Comparison of ENCODE assay signal across 19 mouse cellular contexts in genomic region chr16:20676702-20677101, GRCm38 (mm10). TPM values are rescaled to one million over a fixed set of nuclear protein-coding genes. Genes with fewer than 3 reads are reported as not detected.
DNase-seq lines count a peak whose midpoint lies in the region; ATAC-seq and TF ChIP-seq lines count a peak whose summit lies in the region.
"Had no signal": no experiment of that assay in that cellular context is flagged by ENCODE, and none has a peak within 500 bp of the region (broad histone marks: within the 10 kb centered on the region; RNA-seq: fewer than 3 reads in every experiment).

No protein-coding gene starts in this region.

- 86% methylated on average over 4 of the region's 4 CpGs for WGBS in forebrain, postnatal 0 days
- whole genome bisulfite sequencing in forebrain, embryonic 11.5 days: 85% methylated on average over 4 of the region's 4 CpGs
- WGBS in lung, embryonic 14.5 days: 73% methylated on average over 4 of the region's 4 CpGs

- ATAC-seq in forebrain, postnatal 0 days: no peak
- no peak for ATAC-seq in forebrain, embryonic 11.5 days (replicated peaks; ENCODE audit: low FRiP score)
- no peak for ATAC-seq in lung, embryonic 14.5 days (ENCODE audit: insufficient read depth)
- ATAC-seq: intestine, embryonic 15.5 days had no signal

- no peaks in the 10 kb centered on the region for H3K9me3 ChIP-seq in forebrain, postnatal 0 days (ENCODE audit: low read length)
- H3K9me3 ChIP-seq in forebrain, embryonic 11.5 days (ENCODE audit: control insufficient read depth, low read length): no peaks in the 10 kb centered on the region
- H3K9me3 ChIP-seq in lung, embryonic 14.5 days (ENCODE audit: low read depth, low read length): no peaks in the 10 kb centered on the region
- H3K9me3 ChIP-seq: embryonic facial prominence, embryonic 12.5 days; heart, embryonic 12.5 days; hindbrain, embryonic 13.5 days; intestine, embryonic 15.5 days had no signal

- peaks cover 9% of the 10 kb centered on the region; the same call in 1 of the 2 replicates for H3K4me1 ChIP-seq in forebrain, postnatal 0 days (ENCODE audit: insufficient read depth)
- peaks cover 8% of the 10 kb centered on the region for H3K4me1 ChIP-seq in forebrain, embryonic 11.5 days (replicated peaks; ENCODE audit: control insufficient read depth, insufficient read depth, low read length)
- H3K4me1 ChIP-seq in lung, embryonic 14.5 days (ENCODE audit: insufficient read depth): peaks cover 3% of the 10 kb centered on the region; the same call in 1 of the 2 replicates

- no peak overlapping the region for H3K4me2 ChIP-seq in forebrain, postnatal 0 days (ENCODE audit: low read depth)
- no peak overlapping the region for H3K4me2 ChIP-seq in forebrain, embryonic 11.5 days (ENCODE audit: low read depth, low read length, severe bottlenecking)
- no peak overlapping the region for H3K4me2 ChIP-seq in lung, embryonic 14.5 days
- H3K4me2 ChIP-seq: embryonic facial prominence, embryonic 12.5 days; heart, embryonic 12.5 days; hindbrain, embryonic 13.5 days; intestine, embryonic 15.5 days had no signal

- H3K27me3 ChIP-seq in forebrain, postnatal 0 days (ENCODE audit: insufficient read depth, low read length): no peaks in the 10 kb centered on the region
- no peaks in the 10 kb centered on the region for H3K27me3 ChIP-seq in forebrain, embryonic 11.5 days (ENCODE audit: control insufficient read depth, insufficient read depth, low read length)
- no peaks in the 10 kb centered on the region for H3K27me3 ChIP-seq in lung, embryonic 14.5 days (ENCODE audit: insufficient read depth, low read length)
- H3K27me3 ChIP-seq: embryonic facial prominence, embryonic 12.5 days; heart, embryonic 12.5 days; hindbrain, embryonic 13.5 days; intestine, embryonic 15.5 days had no signal

- H3K4me3 ChIP-seq in forebrain, postnatal 0 days (ENCODE audit: low read depth, low read length): no peak overlapping the region
- no peak overlapping the region for H3K4me3 ChIP-seq in forebrain, embryonic 11.5 days (ENCODE audit: low read depth, low read length)
- no peak overlapping the region for H3K4me3 ChIP-seq in lung, embryonic 14.5 days (ENCODE audit: low read depth, low read length)
- H3K4me3 ChIP-seq: embryonic facial prominence, embryonic 12.5 days; heart, embryonic 12.5 days; hindbrain, embryonic 13.5 days; intestine, embryonic 15.5 days had no signal

- peaks cover 69% of the 10 kb centered on the region for H3K36me3 ChIP-seq in forebrain, postnatal 0 days (ENCODE audit: insufficient read depth)
- H3K36me3 ChIP-seq in forebrain, embryonic 11.5 days (ENCODE audit: control insufficient read depth, insufficient read depth, low read length): peaks cover 28% of the 10 kb centered on the region
- peaks cover 72% of the 10 kb centered on the region for H3K36me3 ChIP-seq in lung, embryonic 14.5 days (ENCODE audit: insufficient read depth)

- H3K27ac ChIP-seq in forebrain, postnatal 0 days (ENCODE audit: low read depth, low read length): no peak overlapping the region
- H3K27ac ChIP-seq in forebrain, embryonic 11.5 days (ENCODE audit: low read depth, low read length): no peak overlapping the region
- no peak overlapping the region for H3K27ac ChIP-seq in lung, embryonic 14.5 days (ENCODE audit: low read depth)
- H3K27ac ChIP-seq: embryonic facial prominence, embryonic 12.5 days; hindbrain, embryonic 13.5 days; intestine, embryonic 15.5 days had no signal

- TF ChIP-seq CTCF in forebrain, postnatal 0 days (IDR thresholded peaks at IDR 0.05; ENCODE audit: low read depth): peak; percentile 41
- TF ChIP-seq CTCF in lung, embryonic 14.5 days (IDR thresholded peaks at IDR 0.05; ENCODE audit: low read depth): no peak; the same call in 1 of the 2 replicates

- H3K9ac ChIP-seq in forebrain, postnatal 0 days: no peak overlapping the region
- no peak overlapping the region for H3K9ac ChIP-seq in forebrain, embryonic 11.5 days (ENCODE audit: low read length)
- no peak overlapping the region for H3K9ac ChIP-seq in lung, embryonic 14.5 days
- H3K9ac ChIP-seq: embryonic facial prominence, embryonic 12.5 days; heart, embryonic 12.5 days; hindbrain, embryonic 13.5 days; intestine, embryonic 15.5 days had no signal

- peak; percentile 14 for DNase-seq in forebrain, postnatal 0 days
- DNase-seq in forebrain, embryonic 11.5 days (ENCODE audit: low spot score): no peak
- DNase-seq in lung, embryonic 14.5 days: peak; percentile 45
- DNase-seq in lung, adult 18-20 months: no peak
- peak; percentile 48 for DNase-seq in 416B (ENCODE audit: low read depth)
- peak; percentile 36 for DNase-seq in ZHBTc4 (ENCODE audit: low read depth, low spot score)
- DNase-seq in thymus, adult 18-20 months: no peak
- no peak for DNase-seq in heart, adult 18-20 months
- DNase-seq: cerebellum, adult 2 months; cerebellum, postnatal 36 days; heart, postnatal 14 days; left cerebral cortex, postnatal 4 days; right cerebral cortex, postnatal 4 days had no signal

RNA-seq across cellular contexts. Expression of gene Eif4g1, which starts 8.6 kb away (rescaled TPM):
- total RNA-seq in forebrain, postnatal 0 days (2014; rRNA removed): 223 and 282 TPM in 2 replicates
- 89.8 and 111 TPM in 2 replicates for polyA plus RNA-seq in forebrain, postnatal 0 days (2015; fragmentation: Nextera tagmentation; extraction: Ambion mirVana)
- polyA plus RNA-seq in forebrain, embryonic 11.5 days (2014; fragmentation: Nextera tagmentation; extraction: Ambion mirVana): 186 and 187 TPM in 2 replicates
- 176 and 191 TPM in 2 replicates for polyA plus RNA-seq in lung, embryonic 14.5 days (2014; fragmentation: Nextera tagmentation; extraction: Ambion mirVana)
- total RNA-seq in heart, adult 18-20 months (2021): 100 to 1,000 TPM; 403 to 412 TPM

RNA-seq across cellular contexts. Expression of gene Fam131a, which starts 16.3 kb away (rescaled TPM):
- 169 and 200 TPM in 2 replicates for total RNA-seq in forebrain, postnatal 0 days (2014; rRNA removed)
- 81.6 and 89.9 TPM in 2 replicates for polyA plus RNA-seq in forebrain, postnatal 0 days (2015; fragmentation: Nextera tagmentation; extraction: Ambion mirVana)
- polyA plus RNA-seq in forebrain, embryonic 11.5 days (2014; fragmentation: Nextera tagmentation; extraction: Ambion mirVana): 15.2 and 16.3 TPM in 2 replicates
- polyA plus RNA-seq in lung, embryonic 14.5 days (2014; fragmentation: Nextera tagmentation; extraction: Ambion mirVana): 3.4 TPM in 2 replicates
- 10 to 100 TPM; 19.8 to 31.3 TPM for total RNA-seq in heart, adult 18-20 months (2021)
- total RNA-seq: granulocyte monocyte progenitor cell, adult 5-6 weeks; megakaryocyte progenitor cell, adult 5-6 weeks had no signal

RNA-seq across cellular contexts. Expression of gene Psmd2, which starts 25.2 kb away (rescaled TPM):
- 237 and 242 TPM in 2 replicates for total RNA-seq in forebrain, postnatal 0 days (2014; rRNA removed)
- 287 and 331 TPM in 2 replicates for polyA plus RNA-seq in forebrain, postnatal 0 days (2015; fragmentation: Nextera tagmentation; extraction: Ambion mirVana)
- 469 and 503 TPM in 2 replicates for polyA plus RNA-seq in forebrain, embryonic 11.5 days (2014; fragmentation: Nextera tagmentation; extraction: Ambion mirVana)
- polyA plus RNA-seq in lung, embryonic 14.5 days (2014; fragmentation: Nextera tagmentation; extraction: Ambion mirVana): 345 and 352 TPM in 2 replicates
- total RNA-seq in heart, adult 18-20 months (2021): 100 to 1,000 TPM; 208 to 217 TPM

RNA-seq across cellular contexts. Expression of gene Polr2h, which starts 40.8 kb away (rescaled TPM):
- total RNA-seq in forebrain, postnatal 0 days (2014; rRNA removed): 43.7 and 55.3 TPM in 2 replicates
- polyA plus RNA-seq in forebrain, postnatal 0 days (2015; fragmentation: Nextera tagmentation; extraction: Ambion mirVana): 87.4 and 103 TPM in 2 replicates
- polyA plus RNA-seq in forebrain, embryonic 11.5 days (2014; fragmentation: Nextera tagmentation; extraction: Ambion mirVana): 116 and 121 TPM in 2 replicates
- polyA plus RNA-seq in lung, embryonic 14.5 days (2014; fragmentation: Nextera tagmentation; extraction: Ambion mirVana): 101 and 114 TPM in 2 replicates
- 10 to 100 TPM; 11.0 to 13.1 TPM for total RNA-seq in heart, adult 18-20 months (2021)

RNA-seq across cellular contexts. Expression of gene Clcn2, which starts 40.8 kb away (rescaled TPM):
- total RNA-seq in forebrain, postnatal 0 days (2014; rRNA removed): 41.9 and 47.9 TPM in 2 replicates
- 10.7 and 14.1 TPM in 2 replicates for polyA plus RNA-seq in forebrain, postnatal 0 days (2015; fragmentation: Nextera tagmentation; extraction: Ambion mirVana)
- polyA plus RNA-seq in forebrain, embryonic 11.5 days (2014; fragmentation: Nextera tagmentation; extraction: Ambion mirVana): 16.5 and 20.5 TPM in 2 replicates
- polyA plus RNA-seq in lung, embryonic 14.5 days (2014; fragmentation: Nextera tagmentation; extraction: Ambion mirVana): 7.5 and 10.1 TPM in 2 replicates
- total RNA-seq in heart, adult 18-20 months (2021): 1 to 10 TPM; 1.2 to 1.6 TPM

Comparison
In these comparisons a context has a peak if more than half of its experiments do, and no peak if none do; other contexts are left out.
1. DNase-seq: peak in forebrain, postnatal 0 days (single experiment), lung, embryonic 14.5 days (single experiment), 416B (single experiment) and ZHBTc4 (single experiment); none in forebrain, embryonic 11.5 days (single experiment), lung, adult 18-20 months (0 of 2), thymus, adult 18-20 months (0 of 2) and heart, adult 18-20 months (0 of 2).